Mouse (Mus musculus) thymus, postnatal 0 days (tissue): ENCODE results near the gene Eif6. TPM values are rescaled to one million over a fixed set of nuclear protein-coding genes. Genes with fewer than 3 reads are reported as not detected.
"Not testable (repeated sequence)": the region's sequence is repeated elsewhere in the genome, so short reads cannot be mapped to it uniquely, and the experiment has no call there.

Experiments used
- DNase-seq: peaks from one replicate; pipeline ENCODE4 v3.0.0-alpha.2; 2015; ENCODE audit warnings: low spot score
- polyA plus RNA-seq: library from polyadenylated mRNA; unstranded; fragments of >200 nt; fragmentation: Nextera tagmentation; extraction: Ambion mirVana; gene quantifications from 2 replicates; pipeline ENCODE4 v1.2.1, GENCODE M21; 2015

Gene Eif6
- polyA plus RNA-seq = 232 and 242 TPM in 2 replicates

DNA sequence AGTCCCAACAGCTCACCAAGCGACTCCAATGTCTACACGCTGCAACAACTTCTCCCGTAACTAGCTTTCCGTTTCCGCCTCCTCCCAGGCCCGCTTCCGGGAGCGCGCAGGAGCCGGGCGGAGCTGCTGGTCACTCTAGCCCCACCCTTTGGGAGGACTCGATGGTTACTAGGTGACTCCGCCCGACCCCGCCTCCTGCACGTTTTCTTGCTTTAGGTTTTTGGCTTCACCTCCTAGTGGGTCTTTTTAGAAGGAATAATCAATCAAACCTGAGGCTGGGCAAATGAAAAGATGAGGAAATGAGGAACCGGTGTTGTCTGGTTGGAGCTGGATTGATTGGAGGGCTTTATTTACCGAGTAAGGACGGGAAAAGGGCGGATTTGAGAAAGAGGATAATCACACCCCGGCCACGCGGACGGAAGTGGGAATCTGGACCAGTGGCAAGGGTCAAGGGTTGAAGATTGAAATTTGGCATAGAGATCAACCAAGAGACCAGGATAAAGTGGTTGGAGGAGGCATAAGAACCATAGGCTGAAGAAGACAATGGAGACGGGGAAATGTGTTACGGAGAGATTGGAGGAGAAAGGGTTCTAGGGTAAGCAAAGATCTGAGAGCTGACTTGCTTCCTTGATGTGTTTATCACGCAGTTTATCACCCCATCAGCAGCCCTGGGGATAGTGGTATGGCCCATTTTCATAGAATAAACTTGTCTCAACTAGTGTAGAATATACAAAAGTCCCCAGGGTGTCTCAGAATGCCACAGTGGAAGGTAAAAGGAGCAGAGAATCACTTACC, at the start of gene Eif6:
Eif6 (minus strand) TSS at position 296 of the 795 bp plus-strand sequence.
- DNase-seq = peak; percentile 89

DNA sequence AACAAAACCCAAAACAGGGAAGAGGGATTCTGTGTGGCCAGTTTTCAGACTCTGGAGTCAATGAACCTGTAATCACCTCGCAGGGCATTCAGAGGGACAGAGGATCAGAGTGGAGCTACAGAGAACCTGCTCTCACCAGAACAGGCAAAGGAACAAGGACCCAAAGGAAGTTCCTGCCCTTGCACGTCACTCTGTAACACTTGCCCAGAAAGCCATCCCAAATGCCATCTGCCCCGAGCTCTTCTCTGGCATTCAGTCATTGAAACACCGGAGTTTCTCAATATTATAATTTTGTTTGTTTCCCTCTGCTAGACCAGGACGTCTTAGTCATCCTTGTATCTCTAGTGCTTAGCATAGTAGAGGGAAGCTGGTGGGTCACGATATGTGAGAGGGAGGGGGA, 46.9 kb upstream of the Eif6 start:
- DNase-seq = no peak

DNA sequence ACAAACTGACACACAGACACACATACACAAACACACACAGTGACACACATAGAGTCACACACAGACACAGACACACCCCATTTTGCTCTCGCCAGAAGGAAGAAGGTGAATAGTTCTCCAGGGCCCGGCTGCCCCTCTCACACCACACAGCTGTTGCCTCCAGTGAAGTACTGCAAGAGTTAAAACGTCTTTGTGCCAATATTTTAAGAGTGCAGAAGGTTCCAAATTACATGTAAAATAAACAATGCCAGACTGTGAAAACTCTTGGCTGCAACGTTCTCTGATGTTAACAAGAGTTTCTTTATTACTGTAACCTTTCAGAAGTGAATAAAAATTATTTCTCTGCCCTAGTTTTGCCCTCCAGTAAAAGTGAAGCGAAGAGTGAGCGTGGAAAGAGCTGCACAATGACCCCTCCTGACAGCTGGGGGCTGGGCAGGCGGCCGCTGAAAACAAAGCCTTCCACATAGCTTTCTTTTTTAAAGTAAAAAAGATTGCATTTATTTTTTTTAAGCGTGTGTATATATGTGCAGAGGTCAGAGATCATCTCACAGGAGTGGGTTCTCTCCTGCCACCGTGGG, 46.3 kb upstream of the Eif6 start:
- DNase-seq = no peak

DNA sequence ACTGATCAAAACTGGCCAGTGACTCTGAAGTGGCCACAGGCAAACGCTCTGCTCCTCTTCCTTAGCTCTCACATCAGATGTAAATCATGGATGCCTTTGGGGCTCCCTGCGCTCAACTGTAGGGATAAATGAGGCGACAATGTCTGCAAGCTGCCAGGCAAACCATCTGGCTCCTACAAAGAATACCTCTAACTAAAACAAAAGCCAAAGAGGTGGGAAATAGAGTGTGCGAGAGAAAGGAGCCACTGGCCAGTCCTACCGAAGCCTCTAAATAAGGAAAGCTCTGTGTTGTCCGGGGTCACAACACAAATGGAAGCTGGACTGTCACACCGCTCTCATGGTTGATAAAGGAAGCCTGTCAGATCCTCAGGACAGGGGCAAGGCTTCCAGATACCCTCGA, 45.8 kb upstream of the Eif6 start:
- no peak for DNase-seq

DNA sequence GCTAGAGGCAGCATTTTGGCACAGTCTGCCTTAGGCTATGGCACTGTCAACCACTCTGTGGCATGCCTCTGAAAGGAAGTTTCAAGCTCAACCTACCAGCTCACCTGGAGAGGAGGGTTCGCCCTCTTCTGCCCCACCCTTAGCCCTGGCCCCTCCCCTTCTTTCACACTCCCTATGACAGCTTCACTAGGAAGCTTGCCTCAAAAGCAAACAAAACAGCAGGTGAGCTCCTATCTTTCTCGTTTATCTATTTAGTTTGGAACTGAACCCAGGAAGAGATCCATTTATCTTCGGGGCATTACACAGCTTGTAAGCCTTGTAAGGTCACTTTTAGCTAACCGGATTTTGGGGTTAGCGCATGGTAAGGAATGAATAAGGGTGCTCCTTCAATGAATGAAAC, 43.0 kb upstream of the Eif6 start:
- DNase-seq = no peak

DNA sequence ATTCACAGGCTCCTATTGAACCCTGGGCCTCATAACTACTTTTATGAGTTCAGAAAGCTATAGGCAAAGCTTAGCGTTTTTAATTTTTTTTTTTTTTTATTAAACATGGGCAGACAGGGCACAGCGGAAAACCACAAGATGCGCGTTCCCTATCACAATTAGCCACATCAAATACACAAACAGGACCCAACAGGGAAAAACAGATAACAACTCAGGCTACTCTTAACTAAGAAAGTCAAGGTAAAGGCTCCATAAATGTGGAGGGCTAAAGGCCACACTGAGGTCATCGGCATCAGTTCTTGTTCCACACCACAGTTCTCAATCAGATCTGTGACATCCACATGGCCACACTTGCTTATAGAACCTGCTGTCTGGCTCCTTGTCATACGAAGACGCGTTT, 41.6 kb upstream of the Eif6 start:
- no peak for DNase-seq

DNA sequence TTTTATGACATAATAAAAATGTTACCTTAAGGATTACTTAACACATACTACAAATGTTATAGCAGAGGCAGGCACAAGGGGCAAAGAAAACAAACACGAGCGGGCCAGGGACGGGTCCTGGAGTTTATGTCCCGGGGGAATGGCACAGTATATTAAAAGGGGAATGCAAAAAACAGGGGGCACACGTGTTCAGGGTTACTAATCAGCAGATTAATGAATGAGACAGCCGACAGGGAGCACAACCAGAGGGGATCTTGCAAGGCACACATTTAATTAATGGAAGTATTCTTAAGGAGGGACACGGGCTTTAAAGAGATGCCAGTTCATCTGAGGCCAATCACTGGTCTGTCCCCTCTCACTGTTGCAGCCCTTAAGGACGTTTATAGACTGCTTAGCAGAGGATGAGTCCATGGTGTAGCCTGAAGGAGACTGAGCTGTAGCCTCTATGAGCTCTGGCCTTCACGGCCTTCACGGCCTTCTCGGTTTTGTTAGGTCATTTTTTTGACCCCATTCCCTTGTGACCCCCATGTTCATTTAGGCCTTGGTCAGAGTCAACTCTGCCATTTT, 36.7 kb upstream of the Eif6 start:
- DNase-seq = no peak

DNA sequence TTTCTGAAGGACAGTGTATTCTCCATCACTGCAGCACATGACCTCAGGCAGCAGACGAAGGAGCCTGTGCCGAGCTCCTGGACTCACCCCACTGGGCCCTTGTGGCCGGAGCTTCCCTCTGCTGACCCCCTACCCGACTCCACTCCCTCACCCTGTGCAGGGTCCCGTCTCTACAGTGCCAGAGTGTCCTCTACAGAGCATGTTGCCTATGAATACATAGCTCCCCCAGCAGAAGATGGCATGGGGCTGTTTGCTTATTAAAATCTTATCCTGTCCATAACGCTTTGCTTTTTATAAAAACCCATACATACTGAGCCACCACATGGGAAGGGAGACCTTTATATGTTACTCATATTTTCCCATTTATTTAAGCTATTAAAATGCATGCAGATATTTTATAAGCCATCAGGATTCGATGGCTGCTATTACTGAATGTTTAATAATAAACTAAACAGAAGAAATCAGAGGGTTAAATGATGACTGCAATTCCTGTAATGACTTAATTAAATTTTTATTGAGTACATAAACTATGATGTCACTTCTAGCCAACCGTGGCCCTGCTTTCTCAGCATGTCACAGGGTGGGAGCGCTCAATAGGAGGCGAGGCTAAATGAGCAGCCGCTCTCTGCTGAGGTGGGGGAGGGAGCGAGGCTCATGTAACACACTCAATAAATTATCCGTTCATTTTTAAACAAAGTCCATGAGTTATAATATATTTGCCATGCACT, 36.0 kb upstream of the Eif6 start:
- no peak for DNase-seq

DNA sequence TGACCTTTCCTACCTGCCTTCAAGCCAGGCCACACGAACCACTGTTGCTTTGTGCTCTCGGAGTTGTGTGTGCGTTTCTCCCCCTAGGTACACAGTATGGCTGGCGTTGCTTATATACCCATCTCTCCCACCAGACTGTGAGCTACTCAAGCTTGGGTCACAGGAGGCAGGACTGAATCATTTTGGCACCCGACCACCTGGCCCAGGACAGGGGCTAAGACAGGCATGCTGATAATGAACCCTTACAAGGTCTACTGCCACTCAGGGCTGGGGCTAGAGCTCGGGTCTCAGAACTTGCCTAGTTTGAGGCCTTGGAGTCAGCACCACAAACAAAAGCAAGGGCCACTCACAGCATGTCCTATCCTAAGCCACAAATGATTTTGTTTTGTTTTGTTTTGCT, 34.9 kb upstream of the Eif6 start:
- no peak for DNase-seq

DNA sequence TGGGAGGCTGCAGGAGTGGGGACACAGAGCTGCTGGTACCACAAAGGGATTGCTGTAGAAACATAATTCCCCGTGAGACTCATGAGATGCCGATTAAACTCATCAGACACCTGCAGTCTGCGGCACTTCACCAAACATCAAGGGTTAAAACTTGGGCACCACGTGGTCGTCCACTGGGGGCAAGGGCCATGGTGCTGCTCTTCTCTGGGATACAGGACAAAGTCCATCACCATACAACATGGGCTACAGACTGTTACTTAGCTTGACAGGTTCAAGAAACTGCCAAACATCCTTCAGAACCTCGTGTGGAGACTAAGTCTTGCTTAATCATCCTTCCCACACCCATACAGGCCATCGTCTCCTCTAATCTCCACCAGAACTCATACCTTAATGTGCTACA, 33.4 kb upstream of the Eif6 start:
- DNase-seq = no peak

DNA sequence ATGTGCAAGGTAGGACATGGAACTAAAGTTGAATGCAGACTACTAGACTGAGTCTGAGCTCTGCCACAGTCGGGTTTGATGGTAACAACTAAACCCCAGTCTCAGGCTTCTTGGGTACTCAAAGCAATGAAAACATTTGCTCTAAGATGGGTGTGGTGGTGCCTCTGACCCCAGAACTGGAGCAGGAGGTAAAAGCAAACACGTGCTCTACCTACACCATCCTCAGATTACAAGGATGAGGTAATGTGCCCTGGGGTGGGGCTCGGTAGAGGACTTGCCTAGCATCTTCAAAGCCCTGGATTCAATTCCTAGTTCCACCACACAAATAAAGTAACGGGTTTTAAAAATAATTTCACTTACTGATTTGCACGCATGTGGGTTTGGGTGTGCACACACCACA, 25.8 kb upstream of the Eif6 start:
- DNase-seq = no peak

DNA sequence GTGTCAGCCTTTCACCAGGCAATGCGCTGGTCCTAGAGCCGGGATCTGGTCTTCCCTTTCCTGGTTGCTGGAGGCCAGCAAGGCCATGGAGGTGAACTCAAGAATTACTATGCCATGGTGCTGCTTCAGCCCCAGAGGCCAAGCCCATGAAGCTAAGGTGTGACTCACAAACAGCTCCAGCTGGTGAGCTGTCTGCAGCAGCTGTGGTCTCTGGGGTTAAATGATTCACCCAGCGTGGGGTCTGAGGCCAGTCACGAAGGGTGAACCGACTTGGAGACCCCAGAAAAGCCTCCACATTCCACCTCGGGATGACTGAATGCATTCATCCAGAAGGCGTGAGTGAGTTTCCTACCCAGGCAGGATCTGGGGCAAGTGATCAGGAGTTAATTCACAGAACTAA, 23.4 kb upstream of the Eif6 start:
- DNase-seq = no peak

DNA sequence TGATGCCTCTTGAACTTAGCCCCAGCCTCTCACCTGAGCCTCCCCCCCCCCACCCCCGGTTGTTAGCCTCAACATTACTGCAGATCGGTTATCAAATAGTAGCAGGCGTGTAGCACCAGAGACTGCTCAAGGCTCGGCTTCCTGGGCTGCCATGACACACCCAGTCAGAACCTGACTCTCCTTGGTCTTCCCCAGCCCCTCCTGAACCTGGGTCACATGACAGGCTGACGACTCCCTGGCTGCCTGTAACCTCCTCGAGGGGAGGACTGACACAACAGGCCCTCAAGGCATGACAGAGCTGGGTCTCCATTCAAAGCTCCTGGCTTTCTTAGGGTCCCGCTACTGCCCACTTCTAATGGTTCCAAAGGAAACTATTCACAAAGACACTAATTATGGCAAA, 22.7 kb upstream of the Eif6 start:
- DNase-seq = no peak

DNA sequence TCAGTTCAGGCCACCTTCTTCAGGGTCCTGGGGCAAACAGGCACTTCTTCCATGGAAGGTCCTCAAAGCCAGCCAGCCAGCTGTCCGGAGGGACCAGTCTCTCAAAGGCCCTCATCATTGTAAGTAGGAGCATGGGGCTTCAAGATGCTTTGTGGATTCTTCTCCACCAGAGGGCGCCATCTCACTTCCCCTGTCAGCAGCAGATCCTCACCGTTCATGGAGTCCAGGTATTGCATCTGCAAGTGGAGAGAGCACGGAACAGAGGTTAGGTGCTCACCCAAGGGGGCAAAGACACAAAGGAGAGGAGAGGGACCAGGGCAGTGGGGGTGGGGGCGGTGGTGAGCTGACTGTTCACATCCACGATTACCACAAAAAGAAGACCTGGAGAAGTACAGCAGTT, 21.6 kb upstream of the Eif6 start:
- DNase-seq = peak; percentile 82

DNA sequence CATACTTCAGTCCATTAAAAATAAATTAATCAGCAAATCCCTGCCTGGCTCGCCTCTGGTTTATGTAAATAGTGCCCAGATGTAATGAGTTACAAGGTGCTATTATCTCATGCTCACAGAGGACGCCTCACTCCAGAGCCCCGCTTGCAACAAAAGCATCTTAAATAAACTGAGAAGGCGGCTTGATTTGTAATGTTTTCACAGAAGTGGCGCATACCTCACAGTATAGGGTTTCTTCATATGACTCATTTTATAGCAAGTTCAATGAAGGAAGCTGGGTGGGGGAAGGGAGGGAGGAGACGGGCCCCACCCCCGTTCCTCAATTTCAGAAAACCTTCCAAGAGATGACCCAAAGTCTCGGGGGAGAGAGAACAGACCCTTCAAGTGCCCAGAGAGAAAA, 20.2 kb upstream of the Eif6 start:
- no peak for DNase-seq

DNA sequence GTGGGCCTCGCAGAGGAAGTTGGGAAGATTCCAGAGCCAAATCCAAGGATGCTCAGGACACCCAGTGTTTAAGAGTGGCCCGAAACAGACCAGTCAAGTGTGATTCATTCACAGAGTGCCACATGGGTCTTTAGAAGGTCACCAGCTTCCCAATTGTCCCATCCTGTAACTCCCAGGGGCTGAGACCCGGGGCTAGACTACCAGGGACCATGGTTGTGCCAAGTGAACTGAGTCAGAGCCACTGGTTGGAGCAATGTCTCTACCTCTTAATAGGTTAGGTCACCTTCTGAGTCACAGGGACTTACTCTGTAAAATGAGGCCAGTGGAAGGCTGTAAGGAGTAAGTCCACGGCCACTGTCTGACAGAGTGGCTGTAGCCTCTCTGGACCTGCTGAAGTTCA, 12.2 kb upstream of the Eif6 start:
- no peak for DNase-seq

DNA sequence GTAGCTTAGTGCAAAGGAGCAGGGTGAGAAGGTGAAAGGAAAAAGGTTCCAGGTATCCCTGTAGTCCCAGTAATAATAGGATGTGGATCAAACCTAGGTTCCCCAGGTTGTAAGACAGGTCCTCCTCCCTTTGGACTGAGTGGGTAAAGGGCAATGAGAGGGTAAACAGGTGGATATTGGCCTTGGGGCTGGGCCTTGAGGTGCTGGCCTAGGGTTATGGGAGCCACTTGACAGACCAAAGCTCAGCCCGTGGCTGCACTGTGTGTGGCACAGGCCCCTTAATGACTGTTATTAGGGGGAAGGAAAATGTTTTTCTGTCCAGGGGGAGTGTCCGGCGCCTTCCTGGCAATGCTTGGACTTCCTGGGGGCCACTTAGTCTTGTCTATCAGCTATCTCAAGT, 11.2 kb upstream of the Eif6 start:
- no peak for DNase-seq

DNA sequence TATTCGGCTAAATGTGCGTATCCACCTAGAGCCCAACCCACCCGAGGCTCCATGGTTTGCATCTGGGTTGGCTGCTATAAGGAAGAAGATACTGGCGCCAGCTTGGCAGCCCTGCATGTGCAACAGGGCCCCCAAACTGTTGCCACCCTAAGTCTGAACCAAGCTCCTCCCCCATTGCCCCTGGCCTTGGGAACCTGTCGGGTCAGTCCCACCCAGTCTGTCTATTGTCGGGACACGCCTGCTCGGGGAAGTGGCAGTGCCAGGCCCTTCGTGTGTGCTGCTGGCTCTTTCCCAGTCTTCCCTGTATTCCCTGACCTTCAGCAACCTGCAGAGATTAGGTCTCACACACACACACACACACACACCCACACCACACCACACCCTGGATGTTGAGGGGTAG, 8.0 kb upstream of the Eif6 start, which contains the start of gene Fam83c:
Fam83c (minus strand) TSS at position 123 of the 400 bp plus-strand sequence.
- no peak for DNase-seq

DNA sequence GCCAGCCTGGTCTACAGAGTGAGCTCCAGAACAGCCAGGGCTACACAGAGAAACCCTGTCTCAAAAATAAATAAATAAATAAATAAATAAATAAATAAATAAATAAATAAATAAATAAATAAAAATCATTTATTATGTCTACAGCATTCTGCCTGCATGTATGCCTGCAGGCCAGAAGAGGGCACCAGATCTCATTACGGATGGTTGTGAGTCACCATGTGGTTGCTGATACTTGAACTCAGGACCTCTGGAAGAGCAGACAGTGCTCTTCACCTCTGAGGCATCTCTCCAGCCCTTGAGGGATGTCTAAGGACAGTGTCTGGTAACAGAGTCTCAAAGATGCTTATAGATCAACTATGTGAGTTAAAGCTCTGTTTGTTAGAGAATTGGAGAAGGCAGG, 5.4 kb upstream of the Eif6 start:
- DNase-seq = not testable (repeated sequence)

DNA sequence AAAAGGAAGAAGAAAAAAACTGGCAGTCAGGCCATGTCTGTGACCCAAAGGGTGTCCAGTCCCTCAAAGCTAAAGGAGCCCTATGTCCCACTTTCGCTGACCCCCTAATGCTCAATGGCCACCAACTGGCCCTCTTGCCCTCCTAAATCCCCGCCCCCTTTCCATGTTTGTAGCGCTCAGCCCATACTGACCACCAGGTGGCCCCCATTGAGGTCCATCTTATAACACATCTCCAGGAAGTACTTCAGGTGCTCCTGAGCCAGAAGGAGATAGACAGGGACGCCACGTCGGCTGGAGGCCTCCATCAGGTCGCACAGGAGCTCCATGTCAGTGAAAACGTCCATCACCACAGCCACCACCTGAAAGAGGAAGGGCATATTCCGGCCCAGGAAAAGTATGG, 4.6 kb upstream of the Eif6 start:
- no peak for DNase-seq

DNA sequence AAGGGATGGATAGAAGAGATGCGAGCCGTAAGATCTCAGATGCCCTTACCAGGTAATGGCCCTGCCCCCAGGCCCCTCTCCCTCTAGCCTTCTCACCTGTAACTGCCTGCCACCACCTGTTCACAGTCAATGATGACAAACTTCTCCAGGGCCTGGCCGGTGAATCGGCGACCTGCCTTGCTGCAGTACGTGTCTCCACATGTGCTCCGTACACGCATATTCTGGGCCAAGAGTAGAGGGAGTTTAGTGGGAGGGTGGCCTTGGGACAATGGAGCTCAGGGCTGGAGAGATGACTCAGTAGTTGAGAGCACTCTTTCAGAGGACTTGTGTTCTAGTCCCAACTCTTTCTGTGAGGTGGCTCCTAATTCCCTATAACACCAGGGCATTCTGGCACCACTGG, 4.1 kb upstream of the Eif6 start:
- no peak for DNase-seq
